Mouse (Mus musculus) left cerebral cortex, postnatal 14 days (tissue): Measurements from ENCODE around the gene Ubash3b. TPM values are rescaled to one million over a fixed set of nuclear protein-coding genes. Genes with fewer than 3 reads are reported as not detected.

ENCODE experiments used
- DNase-seq, 2 experiments: peaks; one replicate each; pipeline ENCODE4 v3.0.0; 2021 to 2022; ENCODE audit warnings: low spot score in 2 of 2, mixed read lengths in 1 of 2
- intact Hi-C: fragments of 180-260 bp; cut with DNase I; formaldehyde crosslinking; loops from one replicate; pipeline ENCODE4 v1.15.1; 2025
- total RNA-seq, 2 experiments: library from RNA; stranded (reverse); gene quantifications; 2 replicates each; pipeline ENCODE4 v1.2.3; 2021

Gene Ubash3b
- total RNA-seq, 2 experiments from 2014 or later = 26.6 to 28.1 TPM

GRCm38 (mm10) chr9:41041404-41041803 lies 120.1 kb downstream of the Ubash3b start:
- DNase-seq = no peak
- intact Hi-C loops = loop anchor here (10.0 kb wide), 1 partner anchor 113 kb away; no protein-coding TSS in a partner anchor

DNA sequence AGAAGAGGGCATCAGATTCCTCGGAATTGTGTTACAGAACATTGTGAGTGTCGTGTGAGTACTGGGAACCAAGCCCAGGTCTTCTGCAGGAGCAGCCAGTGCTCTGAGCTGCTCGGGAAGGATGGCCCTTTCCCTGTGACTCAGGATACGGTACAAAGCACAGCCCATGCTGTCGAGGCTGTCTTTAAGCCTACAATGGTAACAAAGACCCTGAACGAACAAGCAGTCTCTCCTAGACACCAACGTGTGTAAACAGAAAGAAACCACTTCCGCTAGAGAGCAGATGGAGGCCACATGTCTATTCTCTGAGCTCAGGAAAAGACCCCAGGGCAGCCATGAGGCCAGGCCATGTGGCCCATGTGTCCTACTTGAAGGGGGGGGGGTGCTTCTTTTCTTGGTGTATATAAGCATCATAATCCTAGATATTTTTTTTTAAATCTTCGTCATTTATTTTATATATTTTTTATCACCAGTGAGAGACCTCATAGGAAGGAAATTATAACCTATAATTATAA lies 123.3 kb downstream of the Ubash3b start:
- intact Hi-C loops = no loop called here
- no peak for DNase-seq

GRCm38 (mm10) chr9:41031590-41032489 lies 129.7 kb downstream of the Ubash3b start:
- DNase-seq = no peak
- intact Hi-C loops = no loop called here

DNA sequence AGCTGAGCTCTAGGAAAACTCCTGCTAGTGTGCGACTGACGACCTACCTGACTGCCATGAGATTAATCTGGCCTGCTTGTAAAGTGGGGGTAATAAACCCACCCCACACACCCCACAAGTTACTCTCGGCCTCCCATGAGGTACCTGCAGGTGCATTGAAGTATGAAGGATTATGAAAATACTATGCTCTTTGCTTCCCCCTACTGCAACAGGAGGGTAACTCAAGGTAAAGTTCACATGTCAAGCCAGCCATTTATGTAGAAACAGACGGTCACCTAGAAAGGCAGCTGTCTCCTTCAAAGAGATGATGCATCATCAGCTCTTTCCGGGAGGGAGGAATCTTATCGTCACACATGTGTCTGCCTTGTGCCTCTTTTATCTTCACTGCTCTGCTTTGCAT lies 131.7 kb downstream of the Ubash3b start:
- no peak for DNase-seq
- intact Hi-C loops = loop anchor here (2.0 kb wide), 1 partner anchor 39 kb away; no protein-coding TSS in a partner anchor

- DNase-seq = peak; percentile 77 to 83
- intact Hi-C loops = loop anchor here (2.0 kb wide), 1 partner anchor 38 kb away; no protein-coding TSS in a partner anchor
These were observed 133.0 kb downstream of the Ubash3b start for GRCm38 (mm10) chr9:41028470-41028869.

GRCm38 (mm10) chr9:41021690-41022089 lies 139.8 kb downstream of the Ubash3b start:
- DNase-seq = no peak
- intact Hi-C loops = no loop called here

GRCm38 (mm10) chr9:41020486-41020885 lies 141.0 kb downstream of the Ubash3b start:
- intact Hi-C loops = no loop called here
- DNase-seq = peak in 1 of 2 experiments; percentile 34

DNA sequence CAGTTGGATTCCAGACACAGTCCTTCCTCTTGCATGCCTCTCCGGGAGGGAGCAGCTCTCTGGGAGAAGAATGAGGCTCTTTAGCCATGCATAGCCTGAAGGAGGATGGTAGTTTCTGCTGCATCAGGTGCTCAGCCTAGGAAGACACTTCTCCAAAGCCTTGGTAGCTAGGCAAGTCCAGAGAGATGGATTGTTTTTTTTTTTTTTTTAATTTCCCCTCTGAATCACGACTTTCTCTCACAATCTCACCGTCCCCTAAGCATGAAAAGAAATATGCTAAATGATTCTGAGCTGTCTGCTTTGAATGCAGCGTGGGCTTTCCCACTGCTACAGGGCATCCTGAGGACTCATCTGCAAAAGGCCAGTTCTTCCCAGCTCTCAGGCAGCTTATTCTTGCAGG lies 147.0 kb downstream of the Ubash3b start:
- DNase-seq = peak in 1 of 2 experiments; percentile 47
- intact Hi-C loops = no loop called here

DNA sequence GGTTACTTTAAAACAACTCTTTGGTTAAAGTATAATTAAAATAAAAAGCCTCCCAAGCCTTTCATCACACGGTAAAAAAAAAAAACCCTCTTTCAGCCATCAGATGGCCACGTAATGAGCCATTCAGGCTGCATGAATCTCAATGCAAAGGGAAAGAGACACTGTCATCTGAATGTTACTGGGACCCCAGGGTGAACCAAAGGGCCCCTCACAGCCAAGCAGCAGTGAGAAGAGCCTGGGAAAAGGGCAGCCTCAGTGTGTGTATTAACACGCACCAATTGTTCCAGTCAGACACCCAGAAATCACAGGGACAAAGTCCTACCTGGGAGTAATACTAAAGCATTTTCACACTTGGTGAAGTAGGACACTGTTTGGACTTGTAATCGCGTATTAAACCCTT lies 149.0 kb downstream of the Ubash3b start:
- intact Hi-C loops = no loop called here
- DNase-seq = no peak

DNA sequence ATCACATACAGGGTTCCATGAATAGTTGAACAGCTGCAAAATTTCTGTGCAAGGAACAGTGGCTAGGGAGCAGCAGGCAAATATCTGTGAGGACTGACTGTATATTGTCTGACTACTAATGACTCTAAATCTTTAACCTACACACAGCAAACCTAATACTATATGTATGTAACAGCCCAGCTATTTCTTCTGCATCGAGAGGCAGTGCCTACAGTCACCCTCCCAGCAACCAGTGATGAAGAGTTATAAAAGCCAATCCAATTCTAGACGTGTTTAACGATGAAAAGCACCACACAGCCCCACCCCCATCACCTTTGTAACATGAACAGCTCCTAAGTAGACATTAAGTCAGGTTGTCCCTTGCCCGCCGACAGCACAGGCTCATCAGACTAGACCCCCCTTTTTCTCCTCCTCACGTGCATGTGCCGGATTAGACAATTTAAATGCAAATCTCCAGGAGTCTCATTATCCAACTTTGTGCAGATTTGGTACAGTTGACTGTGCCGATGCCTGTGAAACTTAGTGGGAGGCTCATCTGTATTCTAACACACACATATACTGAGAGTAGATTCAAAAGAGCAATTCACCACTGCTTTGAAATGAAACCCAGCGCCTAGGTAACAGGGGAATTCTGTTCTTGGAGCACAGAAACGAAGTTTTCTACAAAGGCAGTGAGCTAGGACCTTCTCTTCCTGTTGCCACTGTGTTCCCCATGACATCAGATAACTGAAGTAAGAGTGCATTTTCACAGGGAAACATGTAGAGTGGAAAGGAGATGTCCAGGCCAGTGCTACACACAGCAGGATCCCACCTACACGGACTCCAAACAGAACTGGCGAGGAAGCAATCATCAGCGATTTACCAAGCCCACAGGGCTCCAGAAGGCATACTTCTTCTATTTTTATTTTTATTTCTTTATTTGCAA lies 149.7 kb downstream of the Ubash3b start:
- intact Hi-C loops = no loop called here
- peak; percentile 37 to 72 for DNase-seq

DNA sequence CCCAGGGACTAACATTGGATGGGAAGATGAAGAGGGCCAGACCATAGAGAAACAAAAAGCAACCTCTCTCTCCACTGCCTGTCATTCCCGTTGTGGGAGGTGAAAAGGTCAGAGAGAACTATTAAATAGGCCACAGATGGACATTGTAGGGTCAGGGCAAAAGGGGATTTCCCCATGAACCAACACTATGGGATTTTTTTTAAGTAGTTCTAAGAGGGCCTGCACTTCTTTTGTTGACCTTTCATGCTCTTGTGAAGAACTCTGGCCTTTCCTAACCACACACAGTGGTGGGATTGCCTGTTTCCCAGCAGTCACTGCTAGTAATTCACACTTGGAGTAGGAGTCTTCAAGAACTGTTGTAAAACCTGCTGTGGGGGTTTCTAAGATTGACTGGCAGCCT lies 153.7 kb downstream of the Ubash3b start:
- DNase-seq = no peak
- intact Hi-C loops = no loop called here

DNA sequence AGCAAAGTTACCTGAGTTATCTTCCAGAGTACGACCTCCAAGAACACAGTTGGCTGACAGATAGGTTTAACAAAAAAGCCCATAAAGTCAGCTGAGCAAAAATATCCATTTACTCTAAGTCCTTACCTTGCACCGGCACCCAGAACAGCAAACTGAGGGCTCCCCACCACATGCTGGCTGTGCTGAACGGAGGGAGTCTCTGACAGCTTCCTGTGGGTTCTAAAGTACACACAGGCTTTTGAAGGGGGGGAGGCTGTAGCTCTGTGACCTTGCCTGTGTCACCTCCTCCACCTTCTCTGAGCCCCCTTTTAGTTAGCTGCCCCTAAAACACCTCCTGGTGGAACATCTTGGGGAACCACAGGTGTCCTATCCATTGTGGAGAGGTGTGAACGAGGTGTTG lies 157.1 kb downstream of the Ubash3b start, which contains the start of gene Crtam:
TSS of gene Crtam (minus strand) at position 214 of the 400 bp plus-strand sequence.
- DNase-seq = no peak
- intact Hi-C loops = no loop called here

DNA sequence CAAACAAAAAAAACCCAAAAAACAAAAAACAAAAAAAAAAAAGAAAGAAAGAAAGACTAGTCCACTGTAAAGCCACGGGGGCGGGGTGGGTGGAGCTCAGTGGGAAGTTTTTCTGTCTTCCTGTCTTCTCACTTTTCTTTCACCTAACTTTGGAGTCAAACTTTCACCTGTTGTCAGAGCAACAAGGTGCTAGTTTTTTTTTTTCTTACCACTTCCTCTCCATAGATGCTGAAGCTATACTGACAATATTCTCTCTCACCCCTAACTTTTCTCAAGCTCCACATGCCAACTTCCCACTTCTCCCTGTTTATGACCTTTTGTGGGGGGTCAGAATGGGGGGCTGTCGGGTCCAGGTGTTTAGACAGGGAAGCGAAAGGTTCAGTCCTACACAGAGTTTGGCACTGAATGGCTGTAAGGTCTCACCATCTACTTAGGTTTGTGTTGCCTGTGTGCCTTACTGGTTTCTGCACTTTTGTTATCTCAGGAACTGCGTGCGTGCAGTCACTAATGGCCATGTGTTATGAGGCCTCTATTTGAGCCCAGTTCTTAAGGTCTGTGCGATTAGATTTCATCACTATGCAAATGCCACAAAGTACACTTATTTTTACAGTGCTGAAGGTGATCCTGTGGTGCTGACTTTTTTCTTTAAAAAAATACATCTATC lies 164.2 kb downstream of the Ubash3b start:
- no peak for DNase-seq
- intact Hi-C loops = no loop called here

- no peak for DNase-seq
- intact Hi-C loops = no loop called here
These were observed 167.4 kb downstream of the Ubash3b start for GRCm38 (mm10) chr9:40994075-40994474.

- DNase-seq = no peak
- intact Hi-C loops = loop anchor here (2.0 kb wide), 1 partner anchor 37 kb away; no protein-coding TSS in a partner anchor
These were observed 170.0 kb downstream of the Ubash3b start for GRCm38 (mm10) chr9:40991511-40991910.

- DNase-seq = peak; percentile 72 to 78
- intact Hi-C loops = loop anchor here (1.0 to 2.0 kb wide), 2 partner anchors 39 to 200 kb away; no protein-coding TSS in a partner anchor
These were observed 171.4 kb downstream of the Ubash3b start for GRCm38 (mm10) chr9:40989940-40990588.

GRCm38 (mm10) chr9:40984313-40984712 lies 177.2 kb downstream of the Ubash3b start:
- intact Hi-C loops = no loop called here

DNA sequence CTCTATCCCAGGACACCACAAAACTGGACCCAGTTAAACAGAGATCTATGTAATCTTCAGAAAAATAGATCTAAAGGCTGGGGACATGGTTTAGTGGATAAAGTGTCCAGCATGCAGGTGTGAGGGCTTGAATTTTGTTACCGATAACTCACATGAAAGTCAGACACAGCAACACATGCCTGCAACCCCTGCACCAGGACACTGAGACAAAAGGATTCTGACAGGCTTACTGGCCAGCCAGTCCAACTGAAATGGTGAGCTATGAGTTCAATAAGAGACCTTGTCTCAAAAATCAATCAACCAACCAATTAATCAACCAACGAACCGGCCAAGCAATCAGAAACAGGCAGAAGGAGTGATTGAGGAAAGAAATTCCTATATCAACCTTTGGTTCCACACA lies 177.7 kb downstream of the Ubash3b start:
- intact Hi-C loops = loop anchor here (2.0 kb wide), 1 partner anchor 149 kb away; no protein-coding TSS in a partner anchor

More at GRCm38 (mm10) chr9:40984313-40984712, 177.2 kb downstream of the Ubash3b start:
- DNase-seq = no peak

More for the DNA sequence above, 177.7 kb downstream of the Ubash3b start:
- no peak for DNase-seq
